Mouse (Mus musculus) urinary bladder, postnatal 4 days (tissue): ENCODE results near the gene Prr18.

Experiments used
- DNase-seq, 2 experiments: peaks; one replicate each; pipeline ENCODE4 v3.0.0; 2021 to 2022; ENCODE audit warnings: low spot score in 2 of 2

The Prr18 gene

DNA sequence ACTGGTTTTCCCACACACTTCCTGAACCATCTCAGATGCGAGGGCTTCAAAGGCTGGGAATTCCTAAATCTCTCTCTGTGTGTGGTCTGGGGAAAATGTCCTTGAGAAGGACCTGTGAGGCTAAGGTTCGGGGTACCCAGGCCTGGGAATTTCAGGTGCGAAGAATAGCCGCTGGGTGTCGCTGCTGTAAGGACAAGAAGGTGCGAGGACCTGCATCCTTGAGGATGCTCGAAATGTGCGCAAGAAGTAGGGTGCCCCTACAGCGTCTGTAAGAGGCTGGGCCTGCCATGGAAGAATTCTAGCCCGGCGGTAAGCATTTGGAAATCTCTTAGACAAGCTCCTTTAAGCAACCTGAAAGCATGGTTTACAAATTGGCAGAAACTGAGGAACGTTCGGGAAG, 51.2 kb downstream of the Prr18 start:
- no peak for DNase-seq

DNA sequence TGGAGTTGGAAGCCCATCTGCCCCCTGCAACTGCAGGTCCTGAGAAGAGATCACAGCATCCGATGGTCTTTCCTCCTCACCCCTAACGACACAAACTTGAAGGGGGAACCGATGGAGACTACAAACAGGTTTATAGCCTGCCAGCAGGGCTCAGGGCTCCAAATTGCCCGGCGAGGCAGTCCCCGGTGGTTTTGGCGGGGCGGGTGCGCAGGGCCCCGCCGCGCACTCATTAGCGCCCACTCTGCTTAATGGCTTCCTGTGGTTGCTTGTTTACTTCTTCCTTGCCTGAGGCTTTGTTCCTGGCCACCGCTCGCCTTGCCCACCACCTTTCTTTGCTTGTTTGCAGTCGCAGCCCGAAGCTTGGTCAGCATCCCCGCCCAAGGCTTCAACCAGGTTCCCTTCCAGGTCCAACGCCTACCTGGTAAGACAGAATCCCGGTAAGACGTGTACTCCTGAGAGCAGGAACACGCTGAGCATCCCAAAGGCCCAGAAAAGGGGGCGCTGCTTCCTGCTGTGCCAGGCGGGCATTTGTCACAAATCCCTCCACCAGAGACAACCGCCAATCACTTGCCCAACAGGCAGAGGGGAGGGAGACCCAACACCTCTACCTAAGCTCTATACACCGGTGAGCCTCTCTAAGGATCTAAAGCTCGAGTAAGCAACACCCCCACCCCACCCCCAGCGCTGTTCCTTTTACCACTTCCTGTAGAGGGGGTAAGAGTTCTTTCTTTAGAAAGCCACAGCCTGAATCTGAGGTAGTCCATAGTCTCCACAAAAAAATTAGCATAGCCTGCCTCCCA, 51.9 kb downstream of the Prr18 start:
- no peak for DNase-seq

DNA sequence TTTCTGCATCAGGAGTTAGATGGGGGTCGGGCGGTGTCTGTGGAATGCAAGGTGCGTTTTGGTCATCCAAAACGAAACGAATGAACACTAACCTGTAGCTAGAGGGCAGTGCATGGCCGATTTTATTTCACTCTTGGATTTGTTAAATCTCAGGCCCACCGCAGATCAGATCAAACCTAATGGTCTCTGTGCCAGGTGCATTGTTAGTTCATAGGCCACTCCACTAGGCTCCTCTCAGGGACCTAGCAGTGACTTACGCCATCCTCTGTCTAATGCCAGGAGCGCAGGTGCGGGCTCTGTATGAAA, 52.5 kb downstream of the Prr18 start:
- DNase-seq: no peak

DNA sequence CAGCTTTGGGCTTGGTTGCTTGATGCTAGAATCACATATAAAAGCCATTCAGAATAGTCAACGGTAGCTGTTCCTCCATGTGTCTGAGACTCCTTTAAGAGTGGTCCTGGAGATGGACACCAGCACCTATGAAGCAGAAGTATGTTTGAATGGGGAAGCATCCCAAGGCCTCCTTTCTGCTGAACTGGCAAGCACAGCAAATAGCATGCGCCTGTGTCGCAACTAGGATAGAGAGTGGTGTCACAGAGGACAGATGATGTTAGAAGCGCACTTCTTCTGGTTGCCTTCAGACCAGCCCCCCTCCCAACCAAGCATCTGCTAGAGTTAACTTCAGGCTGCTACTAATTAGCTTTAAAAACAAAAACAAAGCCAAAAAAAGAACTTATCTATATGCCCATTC, 53.2 kb downstream of the Prr18 start:
- DNase-seq: no peak
